Mouse (Mus musculus) layer of hippocampus, postnatal 14 days (tissue): ENCODE measurements around the gene Tada1. TPM values are rescaled to one million over a fixed set of nuclear protein-coding genes. Genes with fewer than 3 reads are reported as not detected.

Experiments used
- total RNA-seq, 2 experiments: library from RNA; stranded (reverse); gene quantifications; 2 replicates each; pipeline ENCODE4 v1.2.3; 2021

Tada1 gene
- total RNA-seq, 2 experiments from 2014 or later: 36.1 to 38.9 TPM

Other genes with a start within 250 kb of the Tada1 start
- gene Gpa33, start 248.9 kb upstream of the Tada1 start, total RNA-seq: not detected
- gene Mael, start 140.3 kb upstream of the Tada1 start, total RNA-seq: not detected
- gene Ildr2, start 125.0 kb upstream of the Tada1 start, total RNA-seq: 10 to 100 TPM; 83.5 to 92.3 TPM
- gene Pogk, start 30.8 kb downstream of the Tada1 start, total RNA-seq: 10 to 100 TPM; 28.8 to 29.4 TPM
- gene Gm4846, start 118.5 kb downstream of the Tada1 start, total RNA-seq: not detected